Mouse (Mus musculus) mouse trophoblast stem cell (cell line): ENCODE measurements at regions not wholly inside any gene's neighbourhood (a gene's known extent, or its start where the extent isn't known, plus 50 kb on each side); places are given as distances from the start of the nearest gene placed in this dataset.

ENCODE experiments used
- in situ Hi-C, 2 experiments: fragments of 300-500 bp; cut with MseI, MboI; formaldehyde crosslinking; loops; 2 replicates in 1 of 2; 3 replicates in 1 of 2; pipeline ENCODE4 v1.15.1; 2025

DNA sequence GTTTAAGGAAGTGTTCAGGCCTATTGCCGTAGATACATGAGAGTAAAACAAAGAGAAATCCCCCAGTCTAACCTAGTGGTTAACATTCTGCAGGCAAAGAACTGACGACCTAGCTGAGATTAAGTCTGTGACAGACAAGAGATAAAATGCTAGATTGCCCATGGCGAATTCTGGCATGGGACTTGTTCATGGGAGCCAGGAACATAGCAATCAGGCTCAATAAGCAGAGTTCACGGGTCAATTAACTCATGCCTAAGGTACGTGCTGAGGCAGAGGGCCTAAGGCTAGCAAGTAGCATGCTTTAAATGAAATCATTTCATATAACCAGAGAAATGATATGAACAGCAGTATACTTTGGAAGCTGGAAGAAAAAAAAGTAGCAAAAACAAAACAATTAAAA is 1119.2 kb upstream of the Adgrl2 start:
- in situ Hi-C loops, result no loop called here

DNA sequence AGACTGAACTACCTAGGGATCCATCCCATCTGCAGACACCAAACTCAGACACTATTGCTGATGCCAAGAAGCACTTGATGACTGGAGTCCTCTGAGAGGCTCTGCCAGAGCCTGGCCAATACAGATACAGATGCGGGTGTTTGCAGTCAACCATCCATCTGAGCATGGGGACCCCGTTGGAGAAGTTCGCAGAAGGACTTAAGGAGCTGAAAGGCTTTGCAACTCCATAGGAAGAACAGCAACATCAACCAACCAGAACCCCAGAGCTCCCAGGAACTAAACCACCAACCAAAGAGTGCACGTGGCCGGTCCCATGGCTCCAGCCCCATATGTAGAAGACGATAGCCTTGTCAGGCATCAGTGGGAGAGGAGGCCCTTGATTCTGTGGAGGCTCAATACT is 1121.9 kb upstream of the Adgrl2 start:
- in situ Hi-C loops, result no loop called here

DNA sequence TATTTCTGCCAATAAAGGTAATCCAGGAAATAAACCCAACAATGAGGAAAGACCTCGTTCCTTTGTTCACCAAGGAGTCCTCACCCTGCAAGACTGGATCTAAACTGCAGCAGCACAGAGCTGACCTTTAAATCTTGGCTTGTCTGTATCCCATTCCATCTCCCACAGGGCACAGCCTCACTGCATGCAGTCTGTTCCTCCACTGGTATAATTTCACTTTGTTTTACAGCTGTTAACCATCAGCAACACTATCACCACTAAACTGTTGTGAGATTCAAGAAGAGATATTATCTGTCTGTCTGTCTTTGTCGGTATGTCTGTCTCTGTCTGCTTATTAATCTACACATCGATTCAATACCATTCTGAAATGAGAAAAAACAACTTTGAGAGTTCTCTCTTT is 1129.5 kb upstream of the Adgrl2 start:
- in situ Hi-C loops, result no loop called here

DNA sequence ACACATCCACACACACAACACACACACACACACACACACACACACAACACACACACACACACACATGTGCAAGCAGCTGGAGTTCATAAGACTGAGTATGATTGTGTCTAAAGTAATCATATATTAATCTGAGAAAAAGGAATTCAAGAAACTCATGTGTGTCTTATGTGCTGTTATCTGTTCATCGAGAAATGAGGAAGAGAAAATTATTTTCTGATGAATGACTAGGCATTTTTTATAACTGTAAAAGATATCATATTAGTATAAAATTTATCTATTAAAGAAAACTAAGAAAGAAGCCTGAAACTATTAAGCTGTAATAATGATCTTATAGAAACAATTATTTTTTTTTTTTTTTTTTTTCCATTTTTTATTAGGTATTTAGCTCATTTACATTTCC is 1156.3 kb upstream of the Adgrl2 start:
- in situ Hi-C loops, result no loop called here

DNA sequence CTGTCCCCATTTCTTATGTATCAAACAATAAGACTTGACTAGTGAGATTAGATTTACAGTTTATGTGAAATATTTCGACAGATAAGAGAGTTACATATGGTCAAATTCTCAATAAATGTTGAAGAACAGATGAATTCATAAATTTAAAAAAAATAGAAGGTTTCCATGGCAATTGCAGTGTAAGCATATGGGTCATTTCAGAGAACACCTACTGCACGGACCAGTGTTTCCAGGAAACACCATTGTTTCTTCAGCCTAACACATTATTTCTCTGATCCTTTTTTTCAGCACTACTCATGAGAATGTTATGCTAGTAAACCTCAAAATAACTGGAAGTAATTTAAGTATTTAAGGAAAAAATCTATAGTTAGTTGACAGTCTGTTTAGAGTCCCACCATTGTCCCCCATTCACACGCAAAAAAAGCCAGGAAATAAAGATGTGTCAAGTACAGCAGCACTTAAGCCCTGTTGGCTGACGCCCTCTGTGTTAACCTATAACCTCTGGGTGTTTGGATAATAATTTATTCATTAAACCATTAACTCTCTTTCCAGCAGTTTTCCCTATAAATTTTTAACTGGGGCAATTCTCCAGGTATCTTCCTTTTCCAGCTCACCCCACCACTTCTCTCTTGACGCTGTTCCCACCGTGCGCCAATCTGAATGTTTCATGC is 1160.9 kb upstream of the Adgrl2 start:
- in situ Hi-C loops, result no loop called here

DNA sequence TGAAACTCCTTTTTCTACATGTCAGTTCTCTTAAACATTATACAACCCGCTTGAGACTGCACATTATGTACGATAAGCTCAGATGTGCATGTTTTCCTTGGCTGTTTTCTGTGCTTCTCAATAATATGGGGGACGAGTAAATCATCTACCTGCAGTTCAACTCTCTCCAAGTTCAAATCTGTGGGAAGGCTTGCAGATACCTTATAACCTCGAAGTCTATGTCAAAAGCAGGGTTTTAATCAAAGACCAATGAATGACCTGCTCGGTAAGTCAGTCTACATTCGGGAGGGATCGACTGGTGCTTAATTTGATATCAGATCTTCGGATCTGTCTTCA is 1161.4 kb upstream of the Adgrl2 start:
- in situ Hi-C loops, result no loop called here

DNA sequence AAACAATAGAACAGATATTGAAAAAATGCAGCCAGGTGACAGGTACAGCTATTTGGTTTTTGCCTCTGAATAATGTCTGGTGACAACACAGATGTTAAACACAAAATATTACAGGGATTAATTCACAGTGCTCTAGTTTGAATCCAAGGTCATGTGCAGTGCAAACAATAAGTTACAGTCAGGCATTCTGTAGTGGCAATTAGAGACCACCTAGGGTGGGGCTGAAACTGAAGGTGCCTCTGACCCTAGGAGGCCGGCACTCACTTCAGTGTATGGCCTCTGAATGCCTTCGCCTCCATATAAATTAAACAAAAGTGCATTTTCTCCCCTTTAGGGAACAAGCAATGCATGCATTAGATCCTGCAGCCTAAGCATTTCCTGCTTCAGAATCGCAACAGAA is 1162.5 kb upstream of the Adgrl2 start:
- in situ Hi-C loops, result no loop called here

DNA sequence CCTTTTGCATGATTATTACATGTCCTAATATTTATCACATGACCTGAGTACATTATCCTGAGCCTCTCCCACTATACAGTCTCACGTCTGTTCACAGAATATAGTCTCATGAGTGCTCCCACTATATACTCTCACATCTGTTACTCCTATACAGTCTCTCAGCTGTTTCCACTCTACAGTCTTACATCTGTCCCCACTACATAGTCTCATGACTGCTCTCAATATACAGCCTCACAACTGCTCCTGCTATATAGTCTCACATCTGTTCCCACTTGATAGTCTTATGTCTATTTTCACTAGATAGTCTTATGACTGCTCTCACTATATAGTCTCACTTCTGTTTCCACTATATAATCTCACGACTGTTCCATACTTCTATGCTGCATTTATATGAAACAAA is 1195.5 kb upstream of the Adgrl2 start:
- in situ Hi-C loops, result no loop called here

DNA sequence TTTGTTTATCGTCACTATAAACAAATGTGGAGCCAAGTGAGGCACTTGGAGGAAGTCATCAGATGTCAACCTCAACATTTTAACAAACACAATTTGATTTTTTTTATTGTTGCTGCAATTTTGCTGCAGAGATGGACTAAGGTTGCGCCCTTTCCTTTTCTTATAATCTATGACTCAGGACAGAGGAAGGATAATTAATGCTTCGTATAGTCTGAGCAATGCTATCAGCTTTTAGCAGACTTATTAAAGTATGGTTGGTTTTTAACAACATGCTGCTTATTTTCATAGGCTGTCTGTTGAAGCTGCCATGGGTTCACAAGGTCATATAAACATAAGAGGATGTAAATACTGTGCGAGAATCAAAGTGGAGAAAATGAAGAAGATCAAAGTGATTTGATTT is 1202.8 kb upstream of the Adgrl2 start:
- in situ Hi-C loops, result no loop called here

DNA sequence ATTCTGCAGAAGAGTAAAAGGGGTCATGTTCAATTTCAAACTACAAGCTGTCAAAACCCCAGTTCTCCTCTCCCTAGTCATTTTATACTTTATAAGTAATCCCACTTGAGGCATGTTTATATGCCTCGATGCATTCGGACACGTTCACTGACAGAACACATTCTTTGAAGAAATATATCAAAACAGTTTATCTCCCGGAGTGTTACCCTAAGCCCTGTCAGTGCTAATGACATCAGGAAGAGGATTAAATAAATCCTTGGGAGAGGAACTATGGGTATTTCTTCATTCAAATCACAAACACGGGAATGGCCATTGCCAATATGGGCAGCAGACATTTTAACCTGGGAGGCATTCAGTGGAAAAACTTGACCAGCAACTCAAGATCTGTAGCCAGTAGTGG is 1208.1 kb upstream of the Adgrl2 start:
- in situ Hi-C loops, result no loop called here

DNA sequence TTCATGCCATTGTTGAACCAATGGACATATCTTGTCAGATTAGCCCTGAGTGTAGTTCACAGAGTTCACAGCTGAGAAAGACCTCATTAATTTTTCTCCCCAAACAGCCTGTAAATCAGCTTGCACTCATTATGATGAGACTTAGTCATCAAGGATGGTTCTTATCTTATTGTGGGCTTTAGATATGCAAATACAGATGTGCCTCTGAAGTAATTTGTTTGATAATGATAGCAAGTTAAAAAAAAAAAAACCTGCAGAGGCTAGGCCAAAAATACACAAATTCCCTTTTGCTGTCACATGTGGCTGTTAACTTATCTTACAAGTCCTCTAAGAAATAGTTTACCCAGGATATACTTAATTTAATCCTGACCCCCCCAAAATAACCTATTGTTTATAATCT is 1215.5 kb upstream of the Adgrl2 start:
- in situ Hi-C loops, result no loop called here

DNA sequence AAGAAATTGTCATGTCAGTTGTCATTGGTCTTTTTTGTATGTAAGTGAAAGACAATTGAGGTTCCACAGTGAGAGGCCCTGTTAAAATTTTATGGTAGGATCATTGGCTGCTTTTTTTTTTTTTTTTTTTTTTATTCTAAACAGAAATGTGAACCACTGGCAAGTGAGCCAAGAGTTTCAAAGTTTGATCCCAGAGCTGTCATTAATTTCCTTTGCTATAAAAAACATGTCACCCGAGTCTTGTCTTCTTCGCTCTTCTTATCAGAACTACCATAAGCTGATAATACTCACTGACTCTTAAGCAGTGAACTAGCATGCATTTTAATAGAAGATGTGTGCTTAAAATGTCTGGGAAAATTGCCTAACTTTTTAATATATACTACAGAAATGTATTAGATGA is 1204.4 kb upstream of the Adgrl4 start:
- in situ Hi-C loops, result no loop called here

DNA sequence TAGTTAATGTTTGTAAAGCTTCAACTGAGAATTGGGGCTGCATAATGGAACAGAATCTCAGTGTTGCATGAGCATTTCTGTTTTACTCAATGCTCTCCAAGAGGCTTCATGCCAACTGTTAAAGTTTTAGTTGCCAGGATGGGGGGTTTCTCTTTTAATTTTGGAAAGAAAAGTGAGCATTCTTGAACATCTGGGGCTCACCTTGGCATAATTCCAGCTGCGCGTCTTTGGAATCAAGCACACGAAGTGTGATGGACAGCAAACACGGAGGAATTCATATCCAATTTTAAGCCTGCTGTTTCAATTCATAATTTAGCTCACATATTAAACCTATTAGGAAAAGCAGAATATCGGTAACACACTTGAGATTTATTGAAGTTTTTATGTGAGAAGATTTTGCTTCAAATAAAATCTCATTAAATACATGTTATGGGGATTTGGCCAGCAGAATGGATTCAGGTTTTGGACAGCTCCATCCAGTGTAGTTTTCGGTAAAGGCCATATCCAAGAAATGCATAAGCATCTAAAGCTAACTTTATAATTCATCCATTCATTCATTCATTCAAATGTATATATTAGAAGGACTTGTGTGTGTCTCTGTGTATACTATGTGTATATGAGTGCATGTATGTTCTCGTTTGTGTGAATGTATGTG is 1200.6 kb upstream of the Adgrl4 start:
- in situ Hi-C loops, result no loop called here

DNA sequence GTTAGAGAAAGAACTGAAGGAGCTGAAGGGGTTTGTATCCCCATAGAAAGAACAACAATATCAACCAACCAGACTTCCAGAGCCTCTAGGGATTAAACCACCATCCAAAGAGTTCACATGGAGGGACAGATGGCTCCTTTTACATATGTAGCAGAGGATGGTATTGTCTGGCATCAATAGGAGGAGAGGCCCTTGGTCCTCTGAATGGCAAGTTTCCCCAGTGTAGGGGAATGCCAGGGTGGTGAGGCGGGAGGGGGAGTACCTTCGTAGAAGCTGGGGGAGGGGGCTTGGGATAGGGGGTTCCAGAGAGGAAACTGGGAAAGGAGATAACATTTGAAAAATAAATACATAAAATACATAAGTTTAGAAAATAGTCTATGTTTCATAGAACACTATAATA is 1162.6 kb upstream of the Adgrl4 start:
- in situ Hi-C loops, result no loop called here

DNA sequence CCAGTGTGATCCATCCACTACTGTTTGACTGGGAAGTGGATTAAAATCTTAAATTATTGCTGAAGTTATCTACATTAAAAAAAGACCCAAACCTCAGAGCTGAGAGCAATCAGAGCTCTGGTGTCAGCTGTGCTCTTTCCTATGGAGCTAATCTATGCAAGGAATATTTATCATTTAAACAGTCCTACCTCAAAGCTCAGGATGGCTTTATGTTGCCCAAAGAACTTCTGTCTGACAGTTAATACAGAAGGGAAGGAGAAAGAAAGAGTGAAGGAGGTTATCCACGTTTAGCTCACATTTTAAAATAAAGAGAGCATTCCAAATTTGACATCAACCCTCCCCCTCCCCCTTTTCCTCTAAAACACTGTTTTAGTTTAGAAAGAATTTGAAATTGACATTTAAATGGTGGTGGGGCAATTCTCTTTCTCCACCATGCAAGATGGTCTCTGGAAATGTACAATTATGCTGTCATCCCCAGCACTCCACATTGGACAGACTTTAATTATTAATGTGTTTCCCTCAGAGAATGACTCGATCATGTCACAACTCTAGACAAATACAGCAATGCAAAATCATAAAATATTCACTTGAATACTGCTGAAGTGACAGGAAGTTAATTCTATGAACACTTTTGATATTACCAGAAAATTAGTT is 1141.5 kb upstream of the Adgrl4 start:
- in situ Hi-C loops, result no loop called here

DNA sequence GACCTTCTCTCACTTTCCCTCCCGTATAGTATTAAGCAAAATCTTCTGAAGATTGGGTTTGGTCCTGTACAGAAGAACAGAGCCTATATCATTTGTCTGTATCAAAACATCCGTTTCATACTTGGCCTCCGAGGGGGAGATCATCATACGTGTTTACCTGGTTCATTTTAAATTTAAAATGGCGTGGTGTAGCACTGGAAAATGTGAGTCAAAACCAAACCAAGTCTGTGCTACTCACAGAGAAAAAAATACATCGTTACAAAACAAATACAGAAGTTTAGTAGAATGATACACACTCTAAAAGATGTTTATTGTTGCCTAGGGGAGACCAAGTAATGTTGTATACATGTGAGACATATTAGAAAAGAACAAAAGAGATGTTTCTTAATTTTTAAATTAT is 1108.9 kb upstream of the Adgrl4 start:
- in situ Hi-C loops, result no loop called here

DNA sequence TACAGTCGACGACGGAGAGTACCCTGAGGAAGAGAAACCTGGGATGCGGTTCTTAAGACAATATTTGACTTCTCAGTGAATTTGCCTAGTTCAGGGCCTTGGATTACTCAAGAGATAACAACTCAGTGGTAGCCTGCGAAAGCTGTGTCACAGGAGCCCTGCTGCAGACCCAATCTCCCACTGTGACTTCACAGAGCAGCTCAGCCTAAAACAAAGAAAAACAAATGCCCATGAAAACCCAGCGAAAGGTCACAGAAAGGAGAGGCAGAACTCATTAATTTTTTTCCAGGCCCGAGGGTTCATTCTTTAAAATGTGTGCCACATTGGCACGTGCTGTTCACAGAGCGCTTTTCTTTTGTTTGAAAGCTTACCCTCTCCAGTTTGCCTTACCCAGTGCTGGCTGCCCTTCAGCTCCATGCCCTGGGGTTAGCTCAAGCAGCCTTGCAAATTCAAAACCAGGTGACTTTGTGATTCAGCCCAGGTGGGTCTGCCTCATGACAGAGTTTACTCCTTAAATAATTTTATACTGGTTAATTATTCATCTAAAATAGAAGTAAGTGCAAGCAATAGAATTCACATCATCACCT is 1085.5 kb upstream of the Adgrl4 start:
- in situ Hi-C loops, result no loop called here

DNA sequence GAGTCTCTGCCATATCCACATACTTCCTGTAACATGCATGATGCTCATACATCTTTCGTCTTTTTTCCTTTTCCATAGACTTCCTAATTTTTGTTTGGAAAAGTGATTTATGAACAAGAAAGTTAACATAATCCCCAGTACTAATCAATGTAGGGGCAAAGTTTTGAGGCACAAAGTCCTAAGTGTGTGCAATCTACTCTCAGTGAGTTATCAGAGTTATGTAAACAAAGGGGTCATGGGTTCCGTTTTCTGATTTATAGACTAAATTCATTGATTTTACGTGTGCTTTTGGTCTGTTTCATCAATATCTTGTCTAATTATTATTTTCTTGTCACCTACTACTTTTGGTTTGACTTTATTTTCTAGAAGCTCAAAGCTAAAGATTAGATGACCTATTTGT is 1071.9 kb upstream of the Adgrl4 start:
- in situ Hi-C loops, result no loop called here

DNA sequence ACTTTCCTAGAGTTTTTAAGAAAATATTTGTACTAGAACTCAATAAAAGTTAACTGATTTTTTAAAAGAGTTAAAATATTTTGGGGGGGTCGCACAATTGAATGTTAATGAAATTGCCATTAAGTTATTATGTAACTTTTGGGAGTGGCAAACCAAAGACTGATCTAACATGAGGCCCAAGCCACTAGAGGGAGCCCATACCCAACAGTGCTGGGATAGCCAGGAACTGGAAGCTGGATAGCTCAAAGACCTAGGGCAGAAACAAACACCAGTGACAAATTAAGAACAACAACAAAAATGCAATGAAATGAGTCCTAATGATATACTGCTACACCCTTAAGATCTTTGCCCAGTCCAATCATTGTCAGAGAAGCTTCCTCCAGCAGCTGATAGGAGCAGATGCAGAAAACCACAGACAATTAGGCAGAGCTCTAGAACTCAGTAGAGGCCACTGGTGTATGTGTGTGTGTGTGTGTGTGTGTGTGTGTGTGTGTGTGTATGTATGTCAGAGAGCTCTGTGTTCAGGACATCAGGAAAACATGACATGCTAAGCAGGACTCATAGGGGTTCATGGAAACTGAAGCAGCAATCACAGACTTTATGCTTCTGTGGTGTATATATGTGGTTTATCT is 1052.6 kb upstream of the Adgrl4 start:
- in situ Hi-C loops, result loop anchor here in 1 of 2 experiments (25.0 kb wide), 2 partner anchors 627 to 1177 kb away; no protein-coding TSS in a partner anchor

DNA sequence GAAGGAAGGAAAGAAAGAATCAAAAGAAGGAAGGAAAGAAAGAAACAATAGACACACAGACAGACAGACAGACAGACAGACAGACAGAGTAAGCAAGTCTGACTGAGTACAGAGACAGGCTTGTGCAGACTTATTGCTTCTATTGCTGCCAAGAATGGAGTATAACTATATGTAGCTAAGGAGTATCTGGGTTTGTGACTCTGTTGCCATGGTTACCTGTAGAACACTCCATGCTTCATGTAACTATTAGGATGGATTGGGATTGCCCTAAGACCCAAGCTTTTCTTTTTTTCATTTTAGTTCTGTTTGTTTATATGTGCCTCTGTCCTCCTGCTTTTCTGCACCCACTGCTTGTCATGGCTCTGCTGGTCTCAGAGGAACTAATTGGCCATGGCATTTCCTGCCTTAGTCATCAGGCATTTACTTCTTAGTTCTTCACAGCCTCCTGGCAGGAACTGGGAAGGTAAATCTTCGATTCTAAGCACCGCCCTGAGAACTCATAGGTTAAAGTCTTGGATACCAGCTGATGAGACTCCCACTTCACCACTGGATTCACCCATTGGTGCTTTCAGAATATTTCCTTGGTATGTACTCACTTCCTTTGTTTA is 1035.9 kb upstream of the Adgrl4 start:
- in situ Hi-C loops, result no loop called here

DNA sequence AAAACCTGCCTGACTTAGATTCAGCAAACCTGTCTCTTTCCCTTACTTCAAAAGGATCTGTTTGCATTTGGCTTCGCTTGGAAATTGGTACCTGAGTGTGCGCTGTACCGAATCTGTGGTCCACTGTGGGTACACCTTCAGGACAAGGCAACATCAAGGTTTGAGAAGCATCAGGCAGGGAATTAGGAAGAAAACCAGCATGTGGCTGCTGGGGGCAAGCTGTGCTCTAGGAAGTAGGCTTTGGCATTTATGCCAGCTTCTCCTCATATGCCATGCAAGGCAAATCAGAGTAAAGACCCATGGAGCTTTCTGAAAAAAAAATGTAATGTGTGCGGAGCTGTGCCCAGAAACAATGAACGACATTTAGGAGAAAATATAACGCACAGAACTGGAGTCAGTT is 1031.6 kb upstream of the Adgrl4 start:
- in situ Hi-C loops, result no loop called here

DNA sequence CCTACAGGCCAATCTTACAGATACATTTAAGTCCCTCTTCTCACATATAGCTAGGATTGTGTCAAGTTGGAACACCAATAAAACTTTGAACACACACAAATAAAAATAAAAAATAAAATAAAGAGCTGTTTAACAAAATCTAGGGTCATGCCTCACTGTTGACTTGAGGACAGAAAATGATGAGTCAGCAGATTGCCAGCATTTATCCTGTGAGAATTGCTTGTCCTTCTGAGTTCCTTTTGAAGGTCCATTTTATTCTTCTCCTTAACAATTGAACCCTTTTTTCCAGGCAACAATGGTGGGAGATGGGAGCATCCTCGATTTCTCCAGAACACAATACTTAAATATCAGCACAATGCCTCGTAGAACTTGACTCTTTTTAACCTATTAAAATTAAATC is 1022.4 kb upstream of the Adgrl4 start:
- in situ Hi-C loops, result no loop called here
